Mouse (Mus musculus): ENCODE results near the gene Lhpp.

Lhpp gene

GRCm38 (mm10) chr7:132748076-132748769 is 137.8 kb downstream of the Lhpp start:
- DNase-seq: no peak

- no peak for DNase-seq
These were observed 139.1 kb downstream of the Lhpp start for GRCm38 (mm10) chr7:132749504-132749903.

GRCm38 (mm10) chr7:132751716-132752115 is 141.3 kb downstream of the Lhpp start:
- DNase-seq: no peak

- no peak for DNase-seq
These were observed 143.3 kb downstream of the Lhpp start for GRCm38 (mm10) chr7:132753518-132754388.

GRCm38 (mm10) chr7:132754389-132754750 is 143.9 kb downstream of the Lhpp start:
- no peak for DNase-seq
